Mouse (Mus musculus) CD8-positive naive resting alpha-beta T cell, adult 2 months (primary cell): ENCODE data around the gene Lsm2.
A peak's percentile ranks its signal among the peaks of the same experiment; 100 is the strongest.

Source experiments
- DNase-seq, 2 experiments: peaks; one replicate each; pipeline ENCODE4 v3.0.0; 2022; ENCODE audit warnings: low read depth in 2 of 2, low spot score in 2 of 2

The Lsm2 gene

GRCm38 (mm10) chr17:35011440-35011839, 29.8 kb downstream of the Lsm2 start:
- DNase-seq = no peak

- no peak for DNase-seq
Observed at GRCm38 (mm10) chr17:35012430-35012829, 30.8 kb downstream of the Lsm2 start.

DNA sequence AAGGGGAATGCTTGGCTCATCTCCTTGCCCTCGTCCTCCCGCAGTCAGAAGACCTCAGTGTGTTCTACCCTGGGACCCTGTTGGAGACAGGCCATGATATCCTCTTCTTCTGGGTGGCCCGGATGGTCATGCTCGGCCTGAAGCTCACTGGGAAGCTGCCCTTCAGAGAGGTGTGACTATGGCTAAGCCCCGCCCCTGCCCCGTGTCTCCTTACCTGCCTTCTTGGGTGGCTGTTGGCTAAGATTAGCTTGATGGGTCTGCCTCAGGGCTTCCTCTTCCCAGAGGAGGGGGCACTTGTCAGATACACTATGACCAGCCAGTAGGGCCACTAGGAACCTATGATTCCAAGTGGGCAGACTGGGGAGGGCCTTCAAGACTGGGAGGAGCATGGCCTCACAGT, 31.6 kb downstream of the Lsm2 start:
- no peak for DNase-seq

- DNase-seq = no peak
Observed at GRCm38 (mm10) chr17:35015296-35015695, 33.6 kb downstream of the Lsm2 start.

DNA sequence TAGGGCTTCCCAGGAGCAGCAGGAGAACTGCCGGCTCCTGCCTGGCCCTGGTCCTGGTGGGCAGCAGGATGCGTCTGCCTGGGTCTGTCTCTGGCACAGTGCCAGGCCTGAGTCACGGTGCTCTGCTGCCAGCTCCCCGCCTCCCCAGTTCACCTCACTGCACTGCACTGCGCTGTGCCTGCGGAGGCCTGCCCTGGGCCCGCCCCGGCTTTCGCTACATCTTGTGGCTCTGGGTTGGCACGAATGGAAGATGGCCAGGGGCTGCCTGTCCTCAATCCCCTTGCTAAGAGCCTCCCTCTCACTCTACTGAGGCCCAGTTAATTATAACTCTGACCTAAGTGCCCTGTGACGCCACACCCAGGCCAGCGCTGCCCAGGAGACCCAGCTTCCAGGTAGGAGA, 34.7 kb downstream of the Lsm2 start, which contains the start of gene Vwa7:
Gene Vwa7, plus strand, starts transcription at position 204 of the 400 bp plus-strand sequence.
- no peak for DNase-seq

DNA sequence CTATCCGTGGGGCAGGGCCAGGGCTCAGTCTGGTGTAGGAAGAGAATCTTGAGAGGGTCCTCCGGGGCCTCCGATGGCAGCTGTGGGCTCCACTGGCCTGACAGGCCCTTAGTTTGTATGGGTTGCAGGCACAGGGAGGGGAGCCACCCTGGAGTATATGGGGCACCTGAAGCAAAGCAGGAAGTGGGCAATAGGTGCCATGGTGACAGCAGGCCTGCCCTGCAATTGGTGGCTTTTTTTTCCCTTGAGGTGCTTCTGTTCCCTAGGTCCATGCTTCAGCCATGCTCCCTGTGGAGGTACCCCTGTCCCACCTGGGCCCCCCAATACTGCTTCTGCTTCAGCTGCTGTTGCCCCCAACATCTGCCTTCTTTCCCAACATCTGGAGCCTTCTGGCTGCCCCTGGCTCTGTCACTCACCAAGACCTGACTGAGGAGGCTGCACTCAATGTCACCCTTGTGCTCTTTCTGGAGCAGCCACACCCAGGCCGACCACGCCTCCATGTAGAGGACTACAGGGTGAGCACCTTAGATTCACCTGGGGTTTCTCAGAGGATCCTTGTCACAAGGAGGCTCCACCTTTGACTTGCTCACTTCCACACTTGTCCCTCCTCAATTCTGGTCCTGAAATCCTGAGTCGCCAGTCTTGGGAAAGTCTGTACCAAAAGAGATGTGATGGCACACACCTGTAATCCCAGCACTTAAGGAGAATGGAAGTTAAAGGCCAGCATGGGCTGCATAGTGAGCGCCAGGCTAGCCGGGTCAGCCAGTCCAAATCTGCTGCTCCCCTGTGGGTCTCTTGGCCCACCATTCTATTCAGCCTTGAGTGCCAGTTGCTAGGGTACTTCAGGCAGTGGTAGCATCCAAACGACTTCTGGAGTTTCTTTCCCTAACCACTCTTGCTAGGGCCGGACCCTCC, 35.4 kb downstream of the Lsm2 start:
- no peak for DNase-seq

GRCm38 (mm10) chr17:35017706-35018030, 36.0 kb downstream of the Lsm2 start:
- DNase-seq = no peak

- DNase-seq = no peak
Observed at GRCm38 (mm10) chr17:35018171-35018570, 36.5 kb downstream of the Lsm2 start.

DNA sequence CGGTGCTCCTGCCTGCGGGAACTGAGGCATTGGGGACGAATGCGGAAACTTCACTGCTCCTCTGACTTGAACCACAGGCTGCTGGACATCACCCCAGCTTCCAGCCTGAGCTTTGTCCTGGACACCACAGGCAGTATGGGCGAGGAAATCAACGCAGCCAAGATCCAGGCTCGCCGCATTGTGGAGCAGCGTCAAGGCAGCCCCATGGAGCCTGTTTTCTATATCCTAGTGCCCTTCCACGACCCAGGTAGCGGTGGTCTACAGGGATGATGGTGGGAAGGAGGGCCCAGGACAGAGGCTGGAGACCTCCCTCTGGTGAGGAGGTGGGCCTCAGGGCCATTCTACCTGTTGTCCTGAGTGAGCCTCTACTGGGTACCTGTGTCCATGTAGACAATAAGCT, 38.2 kb downstream of the Lsm2 start:
- DNase-seq = no peak

- no peak for DNase-seq
Observed at GRCm38 (mm10) chr17:35020551-35020950, 38.9 kb downstream of the Lsm2 start.

- DNase-seq = peak; percentile 87 to 92
Observed at GRCm38 (mm10) chr17:35021163-35021808, 39.6 kb downstream of the Lsm2 start.

- no peak for DNase-seq
Observed at GRCm38 (mm10) chr17:35021842-35022477, 40.3 kb downstream of the Lsm2 start.

GRCm38 (mm10) chr17:35022541-35023060, 40.9 kb downstream of the Lsm2 start:
- DNase-seq = no peak

- no peak for DNase-seq
Observed at GRCm38 (mm10) chr17:35023221-35023620, 41.6 kb downstream of the Lsm2 start.

GRCm38 (mm10) chr17:35023756-35024155, 42.1 kb downstream of the Lsm2 start:
- DNase-seq = no peak

DNA sequence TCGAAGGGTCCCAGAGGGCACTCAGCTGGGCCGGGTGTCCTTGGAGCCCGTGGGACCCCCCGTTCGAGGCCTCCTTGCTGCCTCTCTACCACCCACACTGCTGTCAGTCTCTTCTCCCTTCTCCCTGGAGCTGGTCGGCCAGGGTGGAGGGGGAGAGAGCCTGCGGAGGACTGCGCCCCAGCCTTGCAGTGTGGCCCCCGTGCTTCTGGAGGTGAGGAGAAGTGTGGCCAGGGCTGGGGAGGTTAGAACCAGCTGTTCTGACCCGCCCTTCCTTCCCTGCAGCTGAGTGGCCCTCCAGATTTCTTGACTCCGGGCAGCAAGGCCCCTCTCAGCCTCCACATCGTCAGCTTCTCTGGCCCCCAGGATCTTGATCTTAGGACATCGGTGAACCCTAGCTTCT, 42.6 kb downstream of the Lsm2 start:
- DNase-seq = no peak

DNA sequence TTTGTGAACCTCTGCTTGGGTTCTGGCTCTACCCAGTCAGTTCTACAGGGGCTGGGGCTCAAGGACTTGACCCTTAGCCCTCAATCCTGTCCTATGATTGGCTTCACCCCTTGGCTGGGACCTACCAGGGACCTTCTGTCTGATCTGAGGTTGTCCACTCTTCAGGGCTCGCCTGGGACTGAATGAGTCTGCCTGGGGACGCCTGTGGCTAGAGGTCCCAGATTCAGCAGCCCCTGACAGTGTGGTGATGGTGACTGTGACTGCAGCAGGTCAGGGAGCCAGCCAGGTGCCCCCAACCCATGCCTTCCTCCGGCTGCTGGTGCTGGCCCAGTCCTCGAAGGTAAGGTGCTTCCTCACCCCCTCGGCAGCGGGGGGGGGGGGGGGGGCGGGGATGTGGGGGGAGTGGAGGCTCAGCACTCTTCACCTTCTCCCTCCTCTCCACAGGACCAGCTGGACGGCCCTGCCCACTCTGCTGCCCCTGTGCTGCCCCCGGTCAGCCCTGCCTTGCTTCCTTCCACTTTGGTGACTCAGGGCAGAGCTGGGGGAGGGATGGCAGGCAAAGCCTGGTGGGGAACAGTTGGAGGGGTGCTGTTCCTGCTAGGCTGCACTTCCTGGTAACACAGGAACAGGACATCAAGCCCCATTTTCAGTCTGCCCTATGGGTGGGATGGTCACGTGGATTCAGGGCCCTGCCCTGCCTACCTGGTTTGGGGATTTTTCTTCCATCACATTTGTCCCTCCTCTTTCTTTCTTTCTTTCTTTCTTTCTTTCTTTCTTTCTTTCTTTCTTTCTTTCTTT, 43.2 kb downstream of the Lsm2 start:
- DNase-seq = no peak

DNA sequence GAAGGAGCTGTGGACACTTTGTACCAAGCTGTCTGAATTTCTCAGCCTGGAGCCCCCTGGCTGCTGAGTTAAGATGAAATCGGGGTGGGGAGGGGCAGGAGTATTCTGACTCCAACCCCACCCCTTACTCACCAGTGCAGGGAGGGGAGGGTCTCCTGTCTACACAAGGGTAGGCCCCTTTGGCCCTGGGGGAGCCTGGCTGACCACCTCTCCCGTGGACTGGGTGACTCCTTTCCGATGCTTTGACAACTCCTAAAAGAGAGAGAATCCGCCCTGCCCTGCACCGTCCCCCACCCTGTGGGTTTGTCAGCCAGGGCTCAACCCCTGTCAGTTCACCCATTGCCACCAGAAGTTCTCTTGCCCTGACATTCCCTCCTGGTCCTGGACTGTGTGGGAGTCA, 44.5 kb downstream of the Lsm2 start:
- no peak for DNase-seq

- no peak for DNase-seq
Observed at GRCm38 (mm10) chr17:35027277-35028068, 45.8 kb downstream of the Lsm2 start, which contains the start of gene Sapcd1. TSS of gene Sapcd1 (minus strand) at chr17:35028016.

DNA sequence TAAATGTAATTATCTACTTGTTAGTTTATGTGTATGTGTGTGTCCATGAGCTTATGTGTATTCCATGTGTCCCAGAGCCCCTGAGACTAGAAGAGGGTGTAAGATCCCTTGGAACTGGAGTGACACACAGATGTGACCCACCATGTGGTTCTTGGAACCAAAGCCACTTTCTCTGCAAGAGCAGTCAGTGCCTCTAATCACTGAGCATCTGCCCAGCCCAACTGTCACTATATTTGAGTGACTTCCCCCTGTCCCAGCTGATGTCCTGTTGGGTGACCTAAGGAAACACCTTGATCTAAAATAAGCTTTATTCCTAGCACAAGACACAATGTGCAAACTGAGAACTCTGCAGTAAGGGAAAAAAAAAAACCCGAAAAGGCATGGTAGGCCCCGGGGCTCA, 46.7 kb downstream of the Lsm2 start:
- DNase-seq = no peak
